Mouse (Mus musculus) testis, adult 2 months (tissue): ENCODE measurements around the gene Slit3. TPM values are rescaled to one million over a fixed set of nuclear protein-coding genes. Genes with fewer than 3 reads are reported as not detected.

Experiments
- H3K27ac ChIP-seq: fragments of 200-500 bp; 2 replicates; pipeline ENCODE4 v1.5.1; 2012; ENCODE audit warnings: low read depth, low read length; ENCODE audit not compliant: control insufficient read depth, insufficient read depth
- H3K27me3 ChIP-seq: fragments of 200-500 bp; 2 replicates; pipeline ENCODE4 v1.6.1; 2012; ENCODE audit warnings: mild to moderate bottlenecking, low read length, moderate library complexity; ENCODE audit not compliant: control insufficient read depth, insufficient read depth
- H3K36me3 ChIP-seq: fragments of 200-500 bp; 2 replicates; pipeline ENCODE4 v1.6.1; 2012; ENCODE audit warnings: mild to moderate bottlenecking, low read length; ENCODE audit not compliant: control insufficient read depth, insufficient read depth
- H3K4me1 ChIP-seq: fragments of 200-500 bp; 2 replicates; pipeline ENCODE4 v1.6.1; 2012; ENCODE audit warnings: low read length; ENCODE audit not compliant: control insufficient read depth, insufficient read depth
- H3K4me3 ChIP-seq: fragments of 200-500 bp; 2 replicates; pipeline ENCODE4 v1.5.1; 2012; ENCODE audit warnings: low read depth, mild to moderate bottlenecking, low read length, moderate library complexity, mixed read lengths; ENCODE audit not compliant: control insufficient read depth
- CTCF ChIP-seq: fragments of 200-500 bp; IDR thresholded peaks from 2 replicates; pipeline ENCODE4 v1.5.1; 2012; ENCODE audit warnings: low read depth, mild to moderate bottlenecking, inconsistent platforms, low read length, moderate library complexity; ENCODE audit not compliant: control insufficient read depth, insufficient read depth, insufficient replicate concordance
- POLR2A ChIP-seq: fragments of 200-500 bp; IDR thresholded peaks from 2 replicates; pipeline ENCODE4 v1.6.1; 2012; ENCODE audit warnings: low read depth, mild to moderate bottlenecking, inconsistent platforms, low read length, moderate library complexity; ENCODE audit not compliant: control insufficient read depth
- polyA plus RNA-seq: library from polyadenylated mRNA; depleted of rRNA; stranded (reverse); fragments of >200 nt; gene quantifications from 2 replicates; pipeline ENCODE4 v1.2.3, GENCODE M21; 2012

The Slit3 gene
- polyA plus RNA-seq, 1 experiment, result 8.4 TPM

- no peaks in the 10 kb centered on the region; the same call in none of the 2 replicates for H3K4me1 ChIP-seq
- H3K4me3 ChIP-seq, result peak overlapping the region; percentile 74
- H3K27me3 ChIP-seq, result no peaks in the 10 kb centered on the region; the same call in none of the 2 replicates
- TF ChIP-seq CTCF (no peak), POLR2A (no peak)
- H3K36me3 ChIP-seq, result no peaks in the 10 kb centered on the region
- H3K27ac ChIP-seq, result no peak overlapping the region
Observed at GRCm38 (mm10) chr11:35122091-35122811, 1.2 kb downstream of the Slit3 start.

GRCm38 (mm10) chr11:35124489-35125107 lies 3.6 kb downstream of the Slit3 start:
- TF ChIP-seq CTCF (no peak), POLR2A (no peak)
- no peak overlapping the region for H3K4me3 ChIP-seq
- H3K36me3 ChIP-seq, result no peaks in the 10 kb centered on the region
- H3K27ac ChIP-seq, result no peak overlapping the region
- no peaks in the 10 kb centered on the region; the same call in none of the 2 replicates for H3K4me1 ChIP-seq
- H3K27me3 ChIP-seq, result no peaks in the 10 kb centered on the region; the same call in none of the 2 replicates

GRCm38 (mm10) chr11:35125108-35125490 lies 4.1 kb downstream of the Slit3 start:
- Histone ChIP-seq H3K4me1 (no peaks in the 10 kb centered on the region; the same call in none of the 2 replicates), H3K4me3 (no peak overlapping the region), H3K27me3 (no peaks in the 10 kb centered on the region; the same call in none of the 2 replicates), H3K36me3 (no peaks in the 10 kb centered on the region), H3K27ac (no peak overlapping the region)
- no peak for TF ChIP-seq CTCF
- no peak for TF ChIP-seq POLR2A

GRCm38 (mm10) chr11:35131740-35132139 lies 10.7 kb downstream of the Slit3 start:
- Histone ChIP-seq H3K4me3 (no peak overlapping the region), H3K27me3 (no peaks in the 10 kb centered on the region), H3K27ac (no peak overlapping the region), H3K4me1 (no peaks in the 10 kb centered on the region), H3K36me3 (no peaks in the 10 kb centered on the region)
- TF ChIP-seq CTCF (no peak), POLR2A (no peak)

GRCm38 (mm10) chr11:35136625-35137024 lies 15.6 kb downstream of the Slit3 start:
- Histone ChIP-seq H3K4me1 (no peaks in the 10 kb centered on the region), H3K27ac (no peak overlapping the region), H3K36me3 (no peaks in the 10 kb centered on the region), H3K4me3 (no peak overlapping the region), H3K27me3 (no peaks in the 10 kb centered on the region)
- no peak for TF ChIP-seq CTCF
- no peak for TF ChIP-seq POLR2A

- Histone ChIP-seq H3K27me3 (no peaks in the 10 kb centered on the region), H3K36me3 (no peaks in the 10 kb centered on the region), H3K4me3 (no peak overlapping the region), H3K27ac (no peak overlapping the region), H3K4me1 (no peaks in the 10 kb centered on the region)
- no peak for TF ChIP-seq POLR2A
- no peak for TF ChIP-seq CTCF
Observed at GRCm38 (mm10) chr11:35140092-35140491, 19.1 kb downstream of the Slit3 start.

GRCm38 (mm10) chr11:35142202-35142601 lies 21.2 kb downstream of the Slit3 start:
- Histone ChIP-seq H3K4me3 (no peak overlapping the region), H3K4me1 (no peaks in the 10 kb centered on the region), H3K27me3 (no peaks in the 10 kb centered on the region), H3K27ac (no peak overlapping the region), H3K36me3 (no peaks in the 10 kb centered on the region)
- TF ChIP-seq POLR2A, result no peak
- TF ChIP-seq CTCF, result no peak
